Mouse (Mus musculus) MN1 (cell line): ENCODE data around the gene Zcwpw1.

Experiments used
- DNase-seq: peaks from one replicate; pipeline ENCODE4 v3.0.0-alpha.2; 2016; ENCODE audit warnings: low spot score

The Zcwpw1 gene

GRCm38 (mm10) chr5:137755425-137755824 is 32.2 kb upstream of the Zcwpw1 start:
- no peak for DNase-seq

- DNase-seq, result no peak
Measured at GRCm38 (mm10) chr5:137756106-137756505, 31.5 kb upstream of the Zcwpw1 start.

- peak; percentile 95 for DNase-seq
Measured at GRCm38 (mm10) chr5:137756882-137757661, 30.5 kb upstream of the Zcwpw1 start.

- peak; percentile 79 for DNase-seq
Measured at GRCm38 (mm10) chr5:137757887-137758286, 29.7 kb upstream of the Zcwpw1 start.

GRCm38 (mm10) chr5:137758921-137759534 is 28.6 kb upstream of the Zcwpw1 start:
- DNase-seq, result no peak

GRCm38 (mm10) chr5:137759971-137760412 is 27.6 kb upstream of the Zcwpw1 start:
- peak; percentile 97 for DNase-seq

GRCm38 (mm10) chr5:137764609-137765340 is 22.8 kb upstream of the Zcwpw1 start:
- no peak for DNase-seq

GRCm38 (mm10) chr5:137766270-137766669 is 21.3 kb upstream of the Zcwpw1 start:
- DNase-seq, result peak; percentile 53

- DNase-seq, result no peak
Measured at GRCm38 (mm10) chr5:137768475-137768874, 19.1 kb upstream of the Zcwpw1 start.

GRCm38 (mm10) chr5:137770709-137771108 is 16.9 kb upstream of the Zcwpw1 start:
- peak; percentile 68 for DNase-seq

GRCm38 (mm10) chr5:137772755-137773154 is 14.8 kb upstream of the Zcwpw1 start:
- no peak for DNase-seq

GRCm38 (mm10) chr5:137775587-137776290 is 11.9 kb upstream of the Zcwpw1 start:
- no peak for DNase-seq

- DNase-seq, result peak; percentile 57
Measured at GRCm38 (mm10) chr5:137776408-137776918, 11.1 kb upstream of the Zcwpw1 start.

GRCm38 (mm10) chr5:137777267-137777845 is 10.2 kb upstream of the Zcwpw1 start:
- DNase-seq, result peak; percentile 24

GRCm38 (mm10) chr5:137778635-137779034 is 9.0 kb upstream of the Zcwpw1 start, which contains the start of gene Ppp1r35:
Gene Ppp1r35, plus strand, starts transcription at chr5:137778849.
- peak; percentile 99 for DNase-seq

GRCm38 (mm10) chr5:137779053-137779933 is 8.3 kb upstream of the Zcwpw1 start:
- peak; percentile 67 for DNase-seq

GRCm38 (mm10) chr5:137781661-137782060 is 5.9 kb upstream of the Zcwpw1 start:
- no peak for DNase-seq

GRCm38 (mm10) chr5:137782776-137783522 is 4.6 kb upstream of the Zcwpw1 start:
- DNase-seq, result no peak

- no peak for DNase-seq
Measured at GRCm38 (mm10) chr5:137783901-137784540, 3.6 kb upstream of the Zcwpw1 start.
